Mouse (Mus musculus) lung, embryonic 15.5 days (tissue): ENCODE data around the gene Ptpru. TPM values are rescaled to one million over a fixed set of nuclear protein-coding genes. Genes with fewer than 3 reads are reported as not detected.

ENCODE experiments used
- ATAC-seq: fragments of 200-750 bp; cut with Nextera tagmentation; 2 replicates; pipeline ENCODE4 v1.8.0; 2017; ENCODE audit warnings: moderate number of reproducible peaks, borderline replicate concordance; ENCODE audit not compliant: low FRiP score, low TSS enrichment; ENCODE audit errors: extremely low read depth
- H3K27ac ChIP-seq: fragments of 300-500 bp; sonication (generic); 2 replicates; pipeline ENCODE4 v1.5.1; 2015; ENCODE audit warnings: moderate library complexity, mild to moderate bottlenecking, inconsistent platforms
- H3K27me3 ChIP-seq: fragments of 300-500 bp; sonication (generic); 2 replicates; pipeline ENCODE4 v1.6.1; 2015; ENCODE audit warnings: inconsistent platforms
- H3K36me3 ChIP-seq: fragments of 300-500 bp; sonication (generic); 2 replicates; pipeline ENCODE4 v1.6.1; 2015; ENCODE audit warnings: inconsistent platforms
- H3K4me1 ChIP-seq: fragments of 300-500 bp; sonication (generic); 2 replicates; pipeline ENCODE4 v1.6.1; 2015; ENCODE audit warnings: inconsistent platforms
- H3K4me2 ChIP-seq: fragments of 300-500 bp; sonication (generic); 2 replicates; pipeline ENCODE4 v1.6.1; 2015; ENCODE audit warnings: inconsistent platforms, mild to moderate bottlenecking, moderate library complexity
- H3K4me3 ChIP-seq: fragments of 300-500 bp; sonication (generic); 2 replicates; pipeline ENCODE4 v1.5.1; 2015; ENCODE audit warnings: mild to moderate bottlenecking, inconsistent platforms
- H3K9ac ChIP-seq: fragments of 300-500 bp; sonication (generic); 2 replicates; pipeline ENCODE4 v1.6.1; 2015; ENCODE audit warnings: inconsistent platforms
- H3K9me3 ChIP-seq: fragments of 300-500 bp; sonication (generic); 2 replicates; pipeline ENCODE4 v1.6.1; 2016; ENCODE audit warnings: inconsistent platforms
- WGBS: fragments of 180-500 bp; shearing (Covaris S2); methylation state at CpG from one replicate; pipeline ENCODE4 v1.1.7; 2015; 5-methylcytosine and 5-hydroxymethylcytosine counted together
- polyA plus RNA-seq: library from polyadenylated mRNA; unstranded; fragments of >200 nt; fragmentation: Nextera tagmentation; extraction: Ambion mirVana; gene quantifications from 2 replicates; pipeline ENCODE4 v1.2.1, GENCODE M21; 2015

Ptpru gene
- polyA plus RNA-seq, 1 experiment from 2014 or later: 15.9 TPM

GRCm38 (mm10) chr4:131832759-131833407, 5.2 kb downstream of the Ptpru start:
- no peak overlapping the region for H3K27ac ChIP-seq
- H3K9ac ChIP-seq: no peak overlapping the region
- ATAC-seq: no peak
- no peaks in the 10 kb centered on the region for H3K36me3 ChIP-seq
- no peak overlapping the region for H3K4me3 ChIP-seq
- no peaks in the 10 kb centered on the region for H3K9me3 ChIP-seq
- peaks cover 26% of the 10 kb centered on the region for H3K27me3 ChIP-seq
- 70% methylated on average over 3 of the region's 3 CpGs for whole genome bisulfite sequencing
- peaks cover 24% of the 10 kb centered on the region for H3K4me1 ChIP-seq
- H3K4me2 ChIP-seq: no peak overlapping the region

DNA sequence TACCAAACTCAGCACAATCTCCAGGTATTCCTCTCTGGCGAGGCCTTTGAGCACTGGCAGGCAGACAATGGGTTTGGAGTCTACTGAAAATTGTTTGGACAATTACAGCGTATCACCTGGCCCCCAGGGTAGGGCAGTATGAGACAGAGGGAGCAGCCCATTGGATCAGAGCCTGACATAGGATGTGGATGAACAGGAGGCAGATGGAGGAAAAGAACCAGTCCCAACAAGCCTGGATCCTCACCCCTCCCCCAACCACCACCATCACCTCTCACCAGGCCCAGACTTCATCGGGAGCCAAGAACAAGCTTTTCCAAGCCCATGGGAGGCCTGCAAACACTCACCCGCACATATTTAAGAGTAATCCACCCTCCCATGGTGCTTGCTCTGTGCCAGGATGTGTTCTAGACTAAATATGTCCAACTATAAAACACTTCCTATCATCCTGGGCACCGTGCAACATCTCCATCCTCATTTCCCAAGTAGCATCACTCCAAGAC, 6.5 kb downstream of the Ptpru start:
- Histone ChIP-seq H3K27ac (no peak overlapping the region), H3K27me3 (peaks cover 17% of the 10 kb centered on the region), H3K36me3 (no peaks in the 10 kb centered on the region), H3K4me1 (peaks cover 23% of the 10 kb centered on the region), H3K4me3 (no peak overlapping the region), H3K4me2 (no peak overlapping the region), H3K9me3 (no peaks in the 10 kb centered on the region), H3K9ac (no peak overlapping the region)
- 58% methylated on average over 5 of the region's 5 CpGs for WGBS
- ATAC-seq: no peak

DNA sequence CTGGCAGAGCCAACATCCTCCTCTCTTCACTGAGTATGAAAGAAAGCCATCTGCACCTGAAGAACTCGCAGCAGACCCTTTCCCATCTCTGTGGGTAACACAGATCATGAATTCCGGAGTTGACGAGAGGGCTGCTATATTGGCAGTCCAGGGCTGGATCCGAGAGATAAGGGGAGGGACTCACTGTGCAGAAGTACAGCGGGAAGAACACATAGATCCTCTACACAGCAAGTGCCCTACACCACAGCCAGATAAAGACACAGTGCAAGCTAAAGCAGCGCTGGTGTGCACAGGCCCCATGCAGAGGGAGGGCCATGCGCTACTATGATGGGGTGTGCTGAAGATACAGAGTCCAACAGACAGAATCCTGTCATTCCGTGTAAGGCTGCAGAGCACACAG, 9.0 kb downstream of the Ptpru start:
- 60% methylated on average over 8 of the region's 8 CpGs for WGBS
- H3K4me1 ChIP-seq: peaks cover 16% of the 10 kb centered on the region
- H3K27ac ChIP-seq: no peak overlapping the region
- no peak overlapping the region for H3K4me3 ChIP-seq
- no peak for ATAC-seq
- H3K36me3 ChIP-seq: no peaks in the 10 kb centered on the region
- no peaks in the 10 kb centered on the region for H3K27me3 ChIP-seq
- H3K9ac ChIP-seq: no peak overlapping the region
- no peak overlapping the region for H3K4me2 ChIP-seq
- H3K9me3 ChIP-seq: no peaks in the 10 kb centered on the region

GRCm38 (mm10) chr4:131826905-131827304, 11.2 kb downstream of the Ptpru start:
- Histone ChIP-seq H3K27me3 (no peaks in the 10 kb centered on the region), H3K4me3 (no peak overlapping the region), H3K9ac (no peak overlapping the region), H3K27ac (0 out of 2 replicates have a peak overlapping the region, but pooled peaks have one; percentile 35), H3K9me3 (no peaks in the 10 kb centered on the region), H3K4me1 (peaks cover 13% of the 10 kb centered on the region), H3K4me2 (0 out of 2 replicates have a peak overlapping the region, but pooled peaks have one; percentile 18), H3K36me3 (no peaks in the 10 kb centered on the region)
- ATAC-seq: peak; percentile 58; the same call in 1 of the 2 replicates
- WGBS: 14% methylated on average over 6 of the region's 6 CpGs

DNA sequence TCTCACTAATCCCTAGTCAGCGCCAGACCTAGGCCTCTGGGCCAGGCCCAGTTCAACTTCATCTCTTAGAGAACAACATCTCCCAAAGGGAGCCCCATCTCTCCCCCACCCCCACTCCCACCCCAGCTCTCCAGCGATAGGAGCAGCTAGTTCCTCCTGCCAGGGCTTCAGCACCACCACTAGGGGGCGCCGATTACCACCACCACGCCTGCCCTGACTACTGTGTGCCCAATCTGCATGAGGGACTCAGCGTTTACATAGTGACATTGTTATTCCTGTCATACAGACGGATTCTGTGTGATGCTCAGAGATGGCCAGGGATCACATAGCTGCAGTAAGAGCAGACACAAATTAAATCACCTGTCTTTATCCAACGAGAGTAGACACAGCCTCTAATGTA, 12.3 kb downstream of the Ptpru start:
- Histone ChIP-seq H3K4me1 (peaks cover 13% of the 10 kb centered on the region), H3K36me3 (no peaks in the 10 kb centered on the region), H3K4me2 (no peak overlapping the region), H3K9me3 (no peaks in the 10 kb centered on the region), H3K27ac (no peak overlapping the region), H3K4me3 (no peak overlapping the region), H3K9ac (no peak overlapping the region), H3K27me3 (no peaks in the 10 kb centered on the region)
- no peak for ATAC-seq
- WGBS: 36% methylated on average over 8 of the region's 8 CpGs

- H3K27me3 ChIP-seq: no peaks in the 10 kb centered on the region
- H3K9me3 ChIP-seq: no peaks in the 10 kb centered on the region
- no peak for ATAC-seq
- H3K4me2 ChIP-seq: no peak overlapping the region
- H3K9ac ChIP-seq: no peak overlapping the region
- H3K4me1 ChIP-seq: peaks cover 13% of the 10 kb centered on the region
- no peaks in the 10 kb centered on the region for H3K36me3 ChIP-seq
- no peak overlapping the region for H3K27ac ChIP-seq
- WGBS: 72% methylated on average over 3 of the region's 3 CpGs
- H3K4me3 ChIP-seq: no peak overlapping the region
Measured at GRCm38 (mm10) chr4:131824939-131825338, 13.1 kb downstream of the Ptpru start.

GRCm38 (mm10) chr4:131822583-131822982, 15.5 kb downstream of the Ptpru start:
- Histone ChIP-seq H3K4me3 (no peak overlapping the region), H3K36me3 (no peaks in the 10 kb centered on the region), H3K4me1 (peaks cover 12% of the 10 kb centered on the region), H3K9ac (no peak overlapping the region), H3K4me2 (no peak overlapping the region), H3K27ac (no peak overlapping the region), H3K9me3 (no peaks in the 10 kb centered on the region), H3K27me3 (no peaks in the 10 kb centered on the region)
- no peak for ATAC-seq
- WGBS: 76% methylated on average over 3 of the region's 3 CpGs

DNA sequence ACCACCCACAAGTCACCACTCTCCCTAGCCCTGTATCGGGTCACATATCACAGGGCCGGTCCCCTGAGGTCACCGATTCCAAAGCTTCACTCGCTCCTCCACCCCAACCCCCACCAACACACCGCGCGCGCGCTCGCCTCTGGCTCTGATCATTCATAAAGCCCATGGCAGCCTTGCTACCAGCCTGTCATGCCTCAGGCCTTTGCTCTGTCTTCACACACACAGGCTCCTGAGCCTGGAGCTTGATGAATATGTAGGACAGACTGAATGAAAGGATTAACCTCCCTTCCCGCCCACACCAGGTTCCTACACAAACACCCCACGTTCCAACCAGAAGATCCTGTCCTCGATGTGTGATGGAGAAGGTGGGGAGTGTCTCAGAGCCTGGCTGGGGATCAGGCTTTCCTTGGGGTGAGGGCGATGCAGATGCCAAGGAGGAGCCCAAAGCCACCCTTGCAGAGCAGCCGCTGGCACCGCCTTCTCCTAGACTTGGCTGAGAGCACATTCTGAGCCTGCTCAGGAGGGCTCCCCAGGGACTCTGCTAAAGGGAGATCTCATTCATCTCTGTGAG, 16.8 kb downstream of the Ptpru start:
- no peaks in the 10 kb centered on the region for H3K27me3 ChIP-seq
- H3K4me1 ChIP-seq: peaks cover under 1% of the 10 kb centered on the region; the same call in 1 of the 2 replicates
- H3K27ac ChIP-seq: no peak overlapping the region
- no peaks in the 10 kb centered on the region for H3K36me3 ChIP-seq
- H3K4me2 ChIP-seq: no peak overlapping the region
- no peak for ATAC-seq
- WGBS: 50% methylated on average over 16 of the region's 16 CpGs
- no peak overlapping the region for H3K9ac ChIP-seq
- H3K9me3 ChIP-seq: no peaks in the 10 kb centered on the region
- no peak overlapping the region for H3K4me3 ChIP-seq

DNA sequence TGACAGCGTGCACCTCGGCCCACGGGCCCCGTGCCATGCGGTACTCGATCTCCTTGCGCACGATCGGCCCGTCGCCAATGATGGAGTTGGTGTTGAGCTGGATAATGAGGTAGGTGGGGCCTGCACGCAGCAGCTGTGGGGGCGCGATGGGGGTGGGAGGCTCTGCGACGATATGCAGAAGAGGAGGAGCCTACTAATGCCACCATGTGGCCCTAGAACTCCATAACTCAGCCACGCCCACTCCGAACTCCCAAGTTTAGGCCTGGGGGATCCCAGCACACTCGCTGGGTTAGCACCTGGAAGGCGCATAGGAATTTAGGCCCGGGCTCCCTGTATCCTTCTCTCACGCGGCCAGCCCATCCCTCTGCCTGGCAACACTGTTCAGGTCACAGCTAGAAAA, 19.2 kb downstream of the Ptpru start:
- Histone ChIP-seq H3K27ac (no peak overlapping the region), H3K4me2 (no peak overlapping the region), H3K9ac (no peak overlapping the region), H3K36me3 (no peaks in the 10 kb centered on the region), H3K27me3 (no peaks in the 10 kb centered on the region), H3K4me3 (no peak overlapping the region), H3K9me3 (no peaks in the 10 kb centered on the region), H3K4me1 (peaks cover 2% of the 10 kb centered on the region; the same call in 1 of the 2 replicates)
- WGBS: 52% methylated on average over 23 of the region's 23 CpGs
- ATAC-seq: no peak

DNA sequence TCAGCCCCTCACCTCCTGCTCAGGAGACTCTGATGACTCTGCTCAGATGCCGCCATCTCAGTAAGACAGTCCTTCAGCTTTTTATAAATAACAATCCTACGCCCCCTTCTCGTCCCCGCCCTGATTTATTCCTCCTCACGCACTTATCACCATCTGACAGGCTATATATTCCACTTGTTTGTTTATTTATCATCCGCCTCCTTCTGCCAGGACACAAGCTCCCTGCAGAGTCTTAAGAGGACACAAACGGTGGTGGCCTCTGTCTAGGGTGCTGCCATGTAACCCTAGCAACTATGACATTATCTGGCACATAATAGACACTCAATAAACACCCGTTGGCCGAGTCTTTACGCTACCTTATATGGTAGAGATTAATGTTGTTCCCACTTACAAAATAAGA, 22.3 kb downstream of the Ptpru start:
- H3K27ac ChIP-seq: no peak overlapping the region
- H3K4me2 ChIP-seq: no peak overlapping the region
- no peak for ATAC-seq
- no peaks in the 10 kb centered on the region for H3K9me3 ChIP-seq
- no peak overlapping the region for H3K9ac ChIP-seq
- no peaks in the 10 kb centered on the region for H3K36me3 ChIP-seq
- WGBS: 41% methylated on average over 10 of the region's 10 CpGs
- H3K27me3 ChIP-seq: no peaks in the 10 kb centered on the region
- H3K4me3 ChIP-seq: no peak overlapping the region
- peaks cover 5% of the 10 kb centered on the region; the same call in 1 of the 2 replicates for H3K4me1 ChIP-seq

GRCm38 (mm10) chr4:131814869-131815268, 23.2 kb downstream of the Ptpru start:
- H3K27me3 ChIP-seq: no peaks in the 10 kb centered on the region
- no peak for ATAC-seq
- H3K4me3 ChIP-seq: no peak overlapping the region
- no peak overlapping the region for H3K27ac ChIP-seq
- H3K36me3 ChIP-seq: no peaks in the 10 kb centered on the region
- 78% methylated on average over 10 of the region's 10 CpGs for WGBS
- peaks cover 5% of the 10 kb centered on the region; the same call in 1 of the 2 replicates for H3K4me1 ChIP-seq
- H3K4me2 ChIP-seq: no peak overlapping the region
- H3K9ac ChIP-seq: no peak overlapping the region
- no peaks in the 10 kb centered on the region for H3K9me3 ChIP-seq

GRCm38 (mm10) chr4:131813798-131814197, 24.3 kb downstream of the Ptpru start:
- no peak overlapping the region for H3K4me2 ChIP-seq
- no peaks in the 10 kb centered on the region for H3K9me3 ChIP-seq
- H3K36me3 ChIP-seq: no peaks in the 10 kb centered on the region
- H3K27me3 ChIP-seq: no peaks in the 10 kb centered on the region
- WGBS: 69% methylated on average over 7 of the region's 7 CpGs
- ATAC-seq: no peak
- no peak overlapping the region for H3K9ac ChIP-seq
- H3K4me1 ChIP-seq: peaks cover 5% of the 10 kb centered on the region; the same call in 1 of the 2 replicates
- H3K27ac ChIP-seq: no peak overlapping the region
- no peak overlapping the region for H3K4me3 ChIP-seq
